Mouse (Mus musculus) 416B (cell line): ENCODE results near the gene Astn2.
A peak's percentile ranks its signal among the peaks of the same experiment; 100 is the strongest.

ENCODE experiments used
- DNase-seq: peaks from one replicate; pipeline ENCODE4 v3.0.0; 2011; ENCODE audit warnings: low read depth

Astn2 gene

DNA sequence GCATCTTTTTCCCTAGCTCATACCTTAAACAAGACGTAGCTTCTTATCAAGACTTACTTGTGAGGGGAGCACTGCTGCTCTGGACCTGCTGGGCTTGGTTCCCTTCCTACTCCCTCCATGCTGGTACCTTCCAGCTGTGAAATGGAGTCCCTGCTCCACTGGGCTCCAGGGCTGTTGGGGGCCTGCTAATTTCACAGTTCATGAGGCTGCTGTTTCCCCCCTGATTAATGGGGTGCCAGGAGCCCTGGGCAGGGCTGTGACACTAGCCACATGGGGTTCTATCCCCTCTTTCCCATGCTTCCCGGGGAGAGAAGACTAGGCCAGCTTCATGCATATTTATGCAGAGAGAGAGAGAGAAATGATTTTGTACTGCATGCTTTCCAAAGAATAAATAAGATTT, 234.9 kb downstream of the Astn2 start:
- DNase-seq = no peak

- no peak for DNase-seq
These were observed 245.7 kb downstream of the Astn2 start for GRCm38 (mm10) chr4:66158714-66159113.

- DNase-seq = no peak
These were observed 246.8 kb downstream of the Astn2 start for GRCm38 (mm10) chr4:66157439-66158113.

GRCm38 (mm10) chr4:66146546-66146945, 257.9 kb downstream of the Astn2 start:
- no peak for DNase-seq

DNA sequence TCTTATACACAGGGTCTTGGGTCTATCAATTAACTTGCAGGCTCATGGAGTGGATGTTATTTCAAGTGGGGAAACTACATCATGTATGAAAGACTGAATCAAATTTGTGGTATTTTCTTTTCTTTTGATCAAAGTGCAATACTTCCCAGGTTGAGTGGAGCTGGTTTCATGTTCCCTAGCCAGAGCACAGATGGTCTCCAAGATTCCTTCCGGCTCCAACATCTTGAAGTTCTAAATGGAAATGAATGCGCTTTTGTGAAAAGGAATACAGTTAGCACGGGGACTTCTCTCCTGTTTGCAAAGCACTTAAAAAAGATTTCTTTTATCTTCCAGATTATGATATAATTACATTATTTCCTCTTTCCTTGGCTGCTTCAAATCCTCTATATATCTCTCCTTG, 278.2 kb downstream of the Astn2 start:
- DNase-seq = no peak

GRCm38 (mm10) chr4:66122766-66123358, 281.5 kb downstream of the Astn2 start:
- DNase-seq = no peak

- no peak for DNase-seq
These were observed 290.2 kb downstream of the Astn2 start for GRCm38 (mm10) chr4:66114243-66114642.

GRCm38 (mm10) chr4:66102037-66102436, 302.4 kb downstream of the Astn2 start:
- no peak for DNase-seq

DNA sequence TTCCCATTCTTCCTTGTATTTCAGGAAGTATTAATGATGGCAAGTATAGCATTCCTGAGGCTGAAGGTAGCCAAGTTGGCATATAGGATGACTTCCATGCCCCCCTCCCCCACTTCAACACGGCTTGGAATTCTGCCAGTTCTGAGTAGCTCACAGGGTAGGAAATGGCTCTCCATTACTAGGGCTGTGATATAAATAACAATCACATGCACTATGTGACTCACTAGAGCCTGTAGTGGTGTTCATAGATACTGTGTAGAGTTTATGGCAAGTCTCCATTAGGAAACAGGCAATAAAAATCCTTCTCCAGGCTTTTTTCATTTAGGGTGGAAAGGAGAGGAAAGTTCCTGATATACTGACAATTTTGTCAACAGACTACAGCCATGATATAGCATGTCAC, 306.8 kb downstream of the Astn2 start:
- DNase-seq = no peak

GRCm38 (mm10) chr4:66096104-66096503, 308.3 kb downstream of the Astn2 start:
- no peak for DNase-seq

- peak; percentile 11 for DNase-seq
These were observed 347.2 kb downstream of the Astn2 start for GRCm38 (mm10) chr4:66057161-66057560.

- no peak for DNase-seq
These were observed 348.7 kb downstream of the Astn2 start for GRCm38 (mm10) chr4:66055690-66056089.

GRCm38 (mm10) chr4:66043014-66043672, 361.3 kb downstream of the Astn2 start:
- DNase-seq = no peak

DNA sequence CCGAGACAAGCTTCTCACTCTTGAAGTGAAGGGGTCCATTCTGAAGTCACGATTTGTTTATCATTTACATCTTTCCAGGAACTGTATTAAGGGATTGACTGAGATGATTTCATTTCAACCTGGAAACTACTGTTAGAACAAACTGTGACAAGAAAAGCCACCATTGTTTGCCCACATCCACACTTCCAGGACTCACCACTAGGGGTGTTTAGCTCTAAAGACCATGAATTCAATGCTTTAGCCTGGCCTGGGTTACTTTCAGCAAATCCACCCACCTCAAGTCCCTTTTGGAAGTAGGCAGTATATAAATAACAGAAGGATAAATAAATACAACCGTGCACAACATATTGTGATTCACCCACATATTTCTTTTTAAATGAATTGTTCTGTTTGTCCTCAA, 370.6 kb downstream of the Astn2 start:
- no peak for DNase-seq

- DNase-seq = no peak
These were observed 373.0 kb downstream of the Astn2 start for GRCm38 (mm10) chr4:66031320-66031870.

- no peak for DNase-seq
These were observed 374.5 kb downstream of the Astn2 start for GRCm38 (mm10) chr4:66029901-66030300.

DNA sequence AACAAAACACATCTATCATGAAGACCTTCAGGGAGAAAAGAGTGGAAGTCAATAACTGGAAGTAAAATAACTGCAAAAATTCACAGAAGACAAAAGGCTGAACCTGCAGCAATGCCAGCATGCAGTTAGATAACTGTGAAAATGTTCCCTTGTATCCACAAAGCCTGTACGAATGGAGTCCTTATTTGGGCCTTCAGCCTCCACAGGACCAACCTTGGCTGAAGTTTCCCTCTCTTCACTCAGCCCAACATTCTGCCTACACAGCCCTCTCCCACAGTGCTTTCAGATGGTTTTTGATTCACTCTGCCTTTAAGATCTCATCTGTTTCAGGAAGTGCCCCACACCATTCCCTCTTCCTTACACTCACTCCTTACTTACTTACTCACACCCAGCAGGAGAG, 376.5 kb downstream of the Astn2 start:
- DNase-seq = no peak

DNA sequence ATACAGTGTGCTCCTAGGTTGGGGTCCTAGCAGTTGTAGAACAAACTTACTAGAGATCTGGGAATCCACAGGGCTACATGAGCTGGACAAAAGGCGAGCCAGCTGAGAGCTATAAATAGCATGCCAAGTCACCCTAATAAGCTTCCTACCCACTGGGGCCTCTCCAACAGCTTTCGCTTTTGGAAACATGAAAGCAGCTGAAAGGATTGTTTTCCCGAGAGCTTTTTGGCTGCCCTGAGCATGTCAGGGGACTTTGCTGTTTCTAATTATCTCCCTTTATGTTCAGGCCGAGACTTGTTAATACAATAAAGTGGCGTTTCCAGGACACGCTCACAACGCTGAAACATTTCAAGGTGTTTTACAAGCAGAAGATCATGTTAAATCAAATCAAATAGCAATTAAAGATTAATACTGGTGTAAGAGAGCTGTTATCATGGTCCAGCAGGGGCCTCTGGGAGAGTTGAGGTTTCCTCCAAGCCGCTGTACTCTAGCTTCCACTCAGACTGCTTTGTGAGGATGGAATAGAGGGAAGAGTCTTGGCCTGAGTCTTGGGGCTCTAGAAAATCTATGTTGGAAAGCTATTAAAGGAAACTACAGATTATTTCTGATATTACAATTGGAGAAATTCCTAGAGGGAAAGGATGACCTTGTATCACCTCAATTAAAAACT, 378.9 kb downstream of the Astn2 start:
- no peak for DNase-seq

DNA sequence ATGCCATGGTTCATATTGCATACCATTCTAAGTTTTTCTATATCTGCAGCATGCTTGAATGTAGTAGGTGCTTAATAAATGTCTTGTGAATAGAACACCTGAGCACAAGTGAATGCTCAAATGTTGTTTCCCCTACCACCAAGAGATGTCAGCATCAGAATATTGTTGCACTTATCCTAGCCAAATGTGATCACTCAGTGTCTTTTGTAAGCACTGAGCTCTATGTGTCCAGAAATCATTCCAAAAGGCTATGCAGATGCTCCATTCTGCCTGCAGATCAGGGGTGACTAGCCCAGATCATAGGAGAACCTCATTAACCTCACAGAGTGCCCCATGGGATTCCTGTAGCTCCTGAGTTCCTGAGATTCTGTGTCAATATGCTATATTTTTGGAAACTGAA, 401.5 kb downstream of the Astn2 start:
- no peak for DNase-seq

DNA sequence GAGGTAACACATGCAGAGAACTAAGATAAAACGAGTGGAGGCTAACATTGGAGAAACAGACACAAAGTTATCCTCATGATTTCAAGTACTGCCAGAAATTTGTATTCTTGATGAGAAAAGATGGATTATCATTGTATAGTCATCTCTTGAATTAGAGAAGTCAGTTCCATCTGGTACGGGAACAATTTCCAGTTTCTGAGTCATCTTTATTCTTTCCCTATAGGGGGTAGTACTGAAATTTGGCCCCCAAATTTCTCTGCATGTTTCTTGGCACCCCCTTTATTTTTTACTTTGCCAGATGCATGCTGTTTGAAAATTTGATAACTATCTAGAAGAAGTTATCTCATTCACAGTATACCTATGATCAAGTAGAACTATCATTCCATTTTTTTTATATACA, 420.8 kb downstream of the Astn2 start:
- no peak for DNase-seq

DNA sequence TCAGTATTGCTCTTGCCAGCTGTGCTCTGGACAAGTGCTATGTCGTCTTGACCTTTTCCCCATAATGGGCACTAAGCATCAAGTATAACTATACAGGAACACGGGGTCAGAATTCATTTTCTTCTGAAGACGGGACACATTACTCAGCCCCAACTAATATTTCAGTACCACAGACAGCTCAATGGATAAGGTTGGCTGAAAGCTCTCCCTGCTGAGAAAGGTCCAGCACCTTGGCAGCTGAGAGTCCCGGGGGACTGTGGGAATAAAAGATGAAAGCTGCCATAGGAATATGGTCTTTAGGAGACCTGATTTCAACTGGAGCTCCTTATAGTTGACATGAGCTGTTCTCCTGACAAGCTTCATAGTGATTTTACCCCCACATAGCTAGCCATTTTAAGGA, 421.5 kb downstream of the Astn2 start:
- DNase-seq = no peak

DNA sequence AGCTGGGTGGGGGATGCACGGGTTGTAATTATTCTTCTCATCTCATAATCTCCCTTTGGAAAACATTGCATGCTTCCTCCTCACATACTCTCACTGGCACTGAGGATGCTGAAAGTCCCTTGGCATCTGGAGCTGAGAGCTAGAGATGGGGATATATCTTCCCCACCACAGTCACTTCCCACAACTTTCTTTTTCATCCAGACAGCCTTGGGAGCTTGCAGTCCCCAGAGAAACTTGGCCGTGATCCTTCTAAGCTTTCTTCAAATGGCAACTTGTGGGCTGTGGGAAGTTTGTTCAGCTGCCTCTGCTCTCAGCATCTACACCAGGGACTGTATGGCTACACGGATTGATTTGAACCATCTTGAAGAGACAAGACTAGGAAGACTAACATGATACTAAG, 428.2 kb downstream of the Astn2 start:
- no peak for DNase-seq

DNA sequence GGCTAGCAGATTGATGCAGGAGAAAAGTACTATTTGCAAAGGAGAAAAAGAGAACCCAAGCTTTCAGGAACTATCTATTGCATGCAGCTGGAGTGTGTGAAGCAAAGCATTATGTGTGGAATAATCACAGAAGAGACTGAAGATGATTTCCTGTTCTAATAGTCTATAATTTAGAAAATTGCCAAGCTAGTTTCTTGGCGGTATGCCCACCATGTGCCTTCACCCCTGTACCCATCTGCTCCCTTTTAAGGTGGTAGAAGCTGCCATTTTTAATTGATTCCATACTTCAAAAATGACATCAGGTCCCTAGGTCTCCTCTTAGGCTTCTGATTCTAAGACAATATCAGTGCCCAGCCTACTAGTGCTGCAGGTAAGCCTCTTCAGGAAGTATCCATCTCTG, 432.0 kb downstream of the Astn2 start:
- DNase-seq = no peak
